Mouse (Mus musculus) embryonic fibroblast, embryonic 13.5 days (primary cell): Measurements from ENCODE around the gene Cdc42bpg. TPM values are rescaled to one million over a fixed set of nuclear protein-coding genes. Genes with fewer than 3 reads are reported as not detected.
A peak's percentile ranks its signal among the peaks of the same experiment; 100 is the strongest.

Experiments
- H3K27ac ChIP-seq: 2 replicates; pipeline ENCODE4 v1.5.1; 2012; ENCODE audit warnings: low read length, control low read depth, inconsistent platforms; ENCODE audit not compliant: insufficient read depth
- H3K4me1 ChIP-seq: 2 replicates; pipeline ENCODE4 v1.6.1; 2011; ENCODE audit warnings: low read length; ENCODE audit not compliant: control insufficient read depth, insufficient read depth
- H3K4me3 ChIP-seq: 2 replicates; pipeline ENCODE4 v1.5.1; 2011; ENCODE audit warnings: mild to moderate bottlenecking, control low read depth, low read length; ENCODE audit not compliant: insufficient read depth
- CTCF ChIP-seq: IDR thresholded peaks from 2 replicates; pipeline ENCODE4 v1.5.1; 2011; ENCODE audit warnings: mild to moderate bottlenecking, control low read depth, low read length, moderate library complexity, borderline replicate concordance; ENCODE audit not compliant: insufficient read depth
- POLR2A ChIP-seq: IDR thresholded peaks from 2 replicates; pipeline ENCODE4 v1.6.1; 2011; ENCODE audit warnings: low read depth, mild to moderate bottlenecking, control low read depth, low read length, moderate library complexity
- polyA plus RNA-seq: library from polyadenylated mRNA; stranded (reverse); fragments of >200 nt; gene quantifications from 2 replicates; pipeline ENCODE4 v1.2.4, GENCODE M21; 2011; ENCODE audit warnings: low read depth; ENCODE audit not compliant: missing spikeins, insufficient read length

Cdc42bpg gene
- polyA plus RNA-seq, 1 experiment = 17.0 TPM

- Histone ChIP-seq H3K27ac (peak within 1 kb of the TSS; percentile 98), H3K4me1 (peaks cover 7% of the 10 kb centered on the region; the same call in 1 of the 2 replicates), H3K4me3 (peak within 1 kb of the TSS; percentile 87)
- TF ChIP-seq POLR2A (peak; percentile 56), CTCF (no peak)
Measured at GRCm38 (mm10) chr19:6363411-6364240, 57.4 kb downstream of the Cdc42bpg start, which contains the start of gene Sf1. Gene Sf1 (plus strand): TSS chr19:6363690.

- TF ChIP-seq CTCF (no peak), POLR2A (0 out of 2 replicates have a peak, but pooled peaks have one; percentile 19)
- H3K4me3 ChIP-seq = peak overlapping the region; percentile 87
- peak overlapping the region; percentile 98 for H3K27ac ChIP-seq
- H3K4me1 ChIP-seq = peaks cover 7% of the 10 kb centered on the region; the same call in 1 of the 2 replicates
Measured at GRCm38 (mm10) chr19:6364317-6364725, 58.1 kb downstream of the Cdc42bpg start.

DNA sequence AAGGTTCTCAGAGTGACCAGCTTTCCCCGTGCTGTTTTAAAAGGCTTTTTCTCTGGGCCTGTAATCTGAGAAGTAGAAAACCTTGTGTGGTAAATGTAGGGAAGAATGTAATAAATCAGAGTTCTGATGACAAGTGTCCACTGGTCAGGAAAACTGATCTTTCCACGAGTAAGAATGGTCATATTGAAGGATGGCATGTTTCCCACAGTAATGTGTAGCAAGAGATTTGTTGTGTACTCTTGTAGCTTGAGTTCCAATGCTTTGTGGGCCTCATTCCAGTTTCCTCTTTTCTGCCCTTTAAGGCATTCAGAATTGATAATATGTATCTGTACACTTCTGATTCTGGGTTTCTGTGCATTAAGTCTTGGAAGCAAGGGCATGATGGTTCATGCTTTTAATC, 58.6 kb downstream of the Cdc42bpg start:
- no peak overlapping the region for H3K27ac ChIP-seq

DNA sequence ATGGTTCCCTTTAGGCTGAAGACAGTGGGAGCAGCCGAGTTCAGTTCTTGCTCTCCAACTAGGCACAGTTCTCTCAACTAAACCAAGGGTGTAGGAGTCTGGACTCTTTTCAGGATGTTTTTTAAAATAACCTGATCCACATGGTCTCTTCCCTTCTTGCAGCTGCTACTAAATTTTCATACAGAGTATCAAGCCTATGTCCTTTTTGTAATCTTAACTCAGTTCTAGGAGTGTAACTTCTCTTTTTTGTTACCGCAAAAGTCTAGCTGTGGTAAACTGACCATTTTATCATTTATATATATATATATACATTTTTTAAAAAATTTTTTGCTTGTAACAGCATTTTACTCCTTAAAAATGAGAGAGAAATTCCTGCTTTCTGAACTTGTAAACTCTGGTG, 63.9 kb downstream of the Cdc42bpg start:
- TF ChIP-seq POLR2A (no peak), CTCF (no peak)
- Histone ChIP-seq H3K4me1 (peaks cover 14% of the 10 kb centered on the region), H3K27ac (no peak overlapping the region), H3K4me3 (no peak overlapping the region)

More for the DNA sequence above, 58.6 kb downstream of the Cdc42bpg start:
- H3K4me3 ChIP-seq = peak overlapping the region; percentile 87
- TF ChIP-seq POLR2A = no peak
- TF ChIP-seq CTCF = no peak
- H3K4me1 ChIP-seq = peaks cover 7% of the 10 kb centered on the region; the same call in 1 of the 2 replicates

DNA sequence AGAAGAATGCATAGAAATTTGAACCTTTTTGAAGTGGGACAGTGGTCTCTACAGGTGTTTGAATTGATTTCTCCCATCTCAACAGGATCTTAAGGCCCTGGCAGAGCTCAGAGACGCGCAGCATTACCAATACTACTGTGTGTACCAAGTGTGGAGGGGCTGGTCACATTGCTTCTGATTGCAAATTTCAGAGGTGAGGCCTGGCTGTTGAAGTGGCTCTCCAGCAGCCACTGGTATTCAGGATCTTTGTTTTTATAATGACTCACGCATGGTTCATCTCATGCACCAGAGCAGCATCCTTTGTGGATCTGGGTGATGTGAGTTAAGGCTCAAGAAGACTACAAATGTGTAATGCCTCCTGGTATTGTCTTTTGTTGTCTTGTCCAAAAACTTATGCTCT, 66.2 kb downstream of the Cdc42bpg start:
- Histone ChIP-seq H3K4me3 (no peak overlapping the region), H3K4me1 (peaks cover 8% of the 10 kb centered on the region), H3K27ac (no peak overlapping the region)
- TF ChIP-seq POLR2A (no peak), CTCF (no peak)

DNA sequence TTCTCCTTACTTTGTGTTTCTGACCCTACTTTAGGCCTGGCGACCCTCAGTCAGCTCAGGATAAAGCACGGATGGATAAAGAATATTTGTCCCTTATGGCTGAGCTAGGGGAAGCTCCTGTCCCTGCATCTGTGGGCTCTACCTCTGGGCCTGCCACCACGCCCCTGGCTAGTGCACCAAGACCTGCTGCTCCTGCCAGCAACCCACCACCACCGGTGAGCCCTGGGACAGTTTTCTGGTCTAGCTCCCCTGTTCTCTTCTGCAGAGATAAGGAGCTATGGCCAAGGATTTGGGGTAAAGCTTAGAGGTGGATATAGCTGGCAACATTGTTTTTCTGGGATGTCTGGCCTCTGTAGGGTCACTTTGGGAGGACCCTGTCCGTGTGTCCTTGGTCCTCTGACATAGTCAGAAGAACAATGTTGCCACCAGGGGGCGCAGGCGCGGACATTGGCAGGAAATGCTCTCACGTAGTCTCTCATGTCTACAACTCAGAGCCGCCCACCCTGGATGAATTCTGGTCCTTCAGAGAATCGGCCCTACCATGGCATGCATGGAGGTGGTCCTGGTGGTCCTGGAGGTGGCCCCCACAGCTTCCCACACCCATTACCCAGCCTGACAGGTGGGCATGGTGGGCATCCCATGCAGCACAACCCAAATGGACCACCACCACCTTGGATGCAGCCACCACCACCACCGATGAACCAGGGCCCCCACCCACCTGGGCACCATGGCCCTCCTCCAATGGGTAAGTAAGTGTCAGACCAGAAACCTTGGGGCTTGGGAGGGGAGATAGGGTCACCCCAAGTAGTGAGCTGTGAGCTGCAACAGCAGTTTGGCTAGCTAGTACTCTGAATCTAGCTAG, 67.5 kb downstream of the Cdc42bpg start:
- no peak overlapping the region for H3K27ac ChIP-seq
- H3K4me1 ChIP-seq = peaks cover 7% of the 10 kb centered on the region
- no peak overlapping the region for H3K4me3 ChIP-seq
- TF ChIP-seq CTCF (peak; percentile 67; the same call in 1 of the 2 replicates), POLR2A (no peak)

GRCm38 (mm10) chr19:6374571-6374970, 68.3 kb downstream of the Cdc42bpg start:
- Histone ChIP-seq H3K27ac (no peak overlapping the region), H3K4me1 (peaks cover 7% of the 10 kb centered on the region), H3K4me3 (no peak overlapping the region)
- TF ChIP-seq CTCF = no peak
- TF ChIP-seq POLR2A = no peak

Other genes starting within 250 kb of the Cdc42bpg start
- 24.0 and 25.7 TPM in 2 replicates for gene Mrpl49, start 248.7 kb upstream of the Cdc42bpg start, polyA plus RNA-seq
- gene Fau, start 248.6 kb upstream of the Cdc42bpg start, polyA plus RNA-seq = 1,065 and 1,194 TPM in 2 replicates
- gene Znhit2, start 245.3 kb upstream of the Cdc42bpg start, polyA plus RNA-seq = 8.9 and 9.9 TPM in 2 replicates
- 18.5 and 20.7 TPM in 2 replicates for gene Tm7sf2, start 238.1 kb upstream of the Cdc42bpg start, polyA plus RNA-seq
- gene Vps51, start 229.2 kb upstream of the Cdc42bpg start, polyA plus RNA-seq = 23.2 and 23.5 TPM in 2 replicates
- not detected in 2 replicates for gene Tmem262, start 226.4 kb upstream of the Cdc42bpg start, polyA plus RNA-seq
- gene Gm28374, start 224.2 kb upstream of the Cdc42bpg start, polyA plus RNA-seq = 1.6 TPM in 1 of 2 replicates, not detected in the other
- gene Zfpl1, start 221.5 kb upstream of the Cdc42bpg start, polyA plus RNA-seq = 43.0 and 59.0 TPM in 2 replicates
- gene Cdca5, start 221.5 kb upstream of the Cdc42bpg start, polyA plus RNA-seq = 9.4 and 12.9 TPM in 2 replicates
- gene AC131692.1, start 212.0 kb upstream of the Cdc42bpg start, polyA plus RNA-seq = 0.58 and 0.68 TPM in 2 replicates
- 0.45 and 0.61 TPM in 2 replicates for gene Naaladl1, start 200.7 kb upstream of the Cdc42bpg start, polyA plus RNA-seq
- gene Sac3d1, start 187.8 kb upstream of the Cdc42bpg start, polyA plus RNA-seq = 13.7 and 16.2 TPM in 2 replicates
- 19.5 and 22.6 TPM in 2 replicates for gene Snx15, start 178.2 kb upstream of the Cdc42bpg start, polyA plus RNA-seq
- not detected in 2 replicates for gene Batf2, start 165.5 kb upstream of the Cdc42bpg start, polyA plus RNA-seq
- 56.2 and 57.6 TPM in 2 replicates for gene Arl2, start 164.9 kb upstream of the Cdc42bpg start, polyA plus RNA-seq
- gene Majin, start 122.1 kb upstream of the Cdc42bpg start, polyA plus RNA-seq = not detected in 2 replicates
- not detected in 2 replicates for gene Gpha2, start 80.1 kb upstream of the Cdc42bpg start, polyA plus RNA-seq
- gene Ppp2r5b, start 70.6 kb upstream of the Cdc42bpg start, polyA plus RNA-seq = 26.0 and 33.0 TPM in 2 replicates
- 13.0 and 14.3 TPM in 2 replicates for gene Atg2a, start 64.8 kb upstream of the Cdc42bpg start, polyA plus RNA-seq
- gene Ehd1, start 29.7 kb upstream of the Cdc42bpg start, polyA plus RNA-seq = 72.9 and 96.4 TPM in 2 replicates
- 36.1 and 37.5 TPM in 2 replicates for gene Men1, start 28.5 kb downstream of the Cdc42bpg start, polyA plus RNA-seq
- gene Map4k2, start 34.7 kb downstream of the Cdc42bpg start, polyA plus RNA-seq = 18.0 and 24.3 TPM in 2 replicates
- gene Sf1, start 57.2 kb downstream of the Cdc42bpg start, polyA plus RNA-seq = 186 and 226 TPM in 2 replicates
- gene Pygm, start 77.9 kb downstream of the Cdc42bpg start, polyA plus RNA-seq = 0.38 and 0.91 TPM in 2 replicates
- 1.8 and 2.3 TPM in 2 replicates for gene Rasgrp2, start 92.9 kb downstream of the Cdc42bpg start, polyA plus RNA-seq
- 0.13 and 0.39 TPM in 2 replicates for gene Nrxn2, start 112.3 kb downstream of the Cdc42bpg start, polyA plus RNA-seq
- not detected in 2 replicates for gene Slc22a12, start 236.6 kb downstream of the Cdc42bpg start, polyA plus RNA-seq